Mouse (Mus musculus) embryonic facial prominence, embryonic 15.5 days (tissue): ENCODE measurements at regions not wholly inside any gene's neighbourhood (a gene's known extent, or its start where the extent isn't known, plus 50 kb on each side); places are given as distances from the start of the nearest gene placed in this dataset.

Experiments used
- ATAC-seq: fragments of 200-750 bp; cut with Nextera tagmentation; 2 replicates; pipeline ENCODE4 v1.8.0; 2017; ENCODE audit warnings: low read depth, moderate TSS enrichment; ENCODE audit not compliant: insufficient number of reproducible peaks, low FRiP score, low TSS enrichment
- H3K27ac ChIP-seq: fragments of 300-500 bp; sonication (generic); replicated peaks from 2 replicates; pipeline ENCODE4 v1.5.1; 2015; ENCODE audit warnings: mild to moderate bottlenecking, inconsistent platforms
- H3K27me3 ChIP-seq: fragments of 300-500 bp; sonication (generic); 2 replicates; pipeline ENCODE4 v1.6.1; 2015; ENCODE audit warnings: inconsistent platforms
- H3K36me3 ChIP-seq: fragments of 300-500 bp; sonication (generic); 2 replicates; pipeline ENCODE4 v1.6.1; 2015; ENCODE audit warnings: mild to moderate bottlenecking, inconsistent platforms
- H3K4me1 ChIP-seq: fragments of 300-500 bp; sonication (generic); 2 replicates; pipeline ENCODE4 v1.6.1; 2015; ENCODE audit warnings: inconsistent platforms
- H3K4me2 ChIP-seq: fragments of 300-500 bp; sonication (generic); replicated peaks from 2 replicates; pipeline ENCODE4 v1.6.1; 2015; ENCODE audit warnings: mild to moderate bottlenecking, inconsistent platforms
- H3K4me3 ChIP-seq: fragments of 300-500 bp; sonication (generic); replicated peaks from 2 replicates; pipeline ENCODE4 v1.5.1; 2015; ENCODE audit warnings: mild to moderate bottlenecking, inconsistent platforms
- H3K9ac ChIP-seq: fragments of 300-500 bp; sonication (generic); 2 replicates; pipeline ENCODE4 v1.6.1; 2015; ENCODE audit warnings: inconsistent platforms
- H3K9me3 ChIP-seq: fragments of 300-500 bp; sonication (generic); replicated peaks from 2 replicates; pipeline ENCODE4 v1.6.1; 2016; ENCODE audit warnings: inconsistent platforms
- WGBS: fragments of 180-500 bp; shearing (Covaris S2); methylation state at CpG from one replicate; pipeline ENCODE4 v1.1.7; 2015; 5-methylcytosine and 5-hydroxymethylcytosine counted together

DNA sequence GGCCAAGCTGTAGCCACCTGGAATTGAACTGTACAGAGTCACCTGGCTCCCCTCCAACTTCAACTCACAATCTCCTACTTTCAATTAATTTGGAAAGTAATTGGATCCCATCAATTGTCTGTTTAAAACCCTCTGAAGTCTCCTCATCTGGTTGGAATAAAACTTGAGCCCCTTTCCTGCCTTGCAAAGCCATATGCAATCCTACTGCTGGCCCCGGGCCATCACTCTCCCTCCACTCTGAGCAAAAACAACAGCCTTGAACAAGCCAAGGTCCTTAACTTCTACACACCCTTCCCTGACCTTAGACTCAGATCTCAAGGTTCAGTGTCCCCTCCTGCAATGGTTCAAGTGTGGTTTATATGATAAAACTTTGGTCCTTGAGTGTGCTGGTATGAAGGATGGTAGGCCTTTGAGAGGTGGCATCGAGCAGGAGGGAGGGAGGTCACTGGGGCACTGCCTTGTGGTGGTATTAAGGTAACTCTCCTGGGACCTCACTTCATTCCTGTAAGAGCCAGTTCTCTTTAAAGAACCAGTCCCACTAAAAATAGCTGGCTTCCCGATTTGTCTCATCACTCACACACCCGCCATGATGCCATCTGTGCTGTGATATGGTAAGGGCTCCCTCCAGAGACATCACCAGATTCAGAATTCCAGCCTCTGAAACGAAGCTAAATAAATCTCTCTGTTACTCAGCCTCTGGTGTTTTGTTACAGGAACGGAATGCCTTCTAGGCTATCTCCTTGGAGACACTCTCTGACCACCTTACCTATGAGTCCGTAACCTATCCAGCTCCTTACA, 112.0 kb upstream of the Zmiz1 start:
- Histone ChIP-seq H3K4me2 (no peak overlapping the region), H3K9me3 (no peaks in the 10 kb centered on the region), H3K36me3 (no peaks in the 10 kb centered on the region), H3K9ac (no peak overlapping the region), H3K4me1 (peaks cover 46% of the 10 kb centered on the region), H3K27me3 (no peaks in the 10 kb centered on the region), H3K4me3 (no peak overlapping the region), H3K27ac (no peak overlapping the region)
- WGBS: 62% methylated on average over 7 of the region's 7 CpGs
- no peak for ATAC-seq

GRCm38 (mm10) chr14:25350282-25350964, 108.6 kb upstream of the Zmiz1 start:
- no peak overlapping the region for H3K4me3 ChIP-seq
- H3K9me3 ChIP-seq: no peaks in the 10 kb centered on the region
- peak overlapping the region; percentile 83 for H3K27ac ChIP-seq
- peak; percentile 61 for ATAC-seq
- 32% methylated on average over 9 of the region's 9 CpGs for WGBS
- peaks cover 46% of the 10 kb centered on the region for H3K4me1 ChIP-seq
- no peaks in the 10 kb centered on the region for H3K27me3 ChIP-seq
- no peak overlapping the region for H3K9ac ChIP-seq
- no peaks in the 10 kb centered on the region for H3K36me3 ChIP-seq
- no peak overlapping the region for H3K4me2 ChIP-seq

GRCm38 (mm10) chr14:25353804-25354203, 105.2 kb upstream of the Zmiz1 start:
- Histone ChIP-seq H3K9ac (no peak overlapping the region), H3K4me2 (no peak overlapping the region), H3K27me3 (no peaks in the 10 kb centered on the region), H3K4me1 (peaks cover 42% of the 10 kb centered on the region), H3K4me3 (no peak overlapping the region), H3K9me3 (no peaks in the 10 kb centered on the region), H3K36me3 (no peaks in the 10 kb centered on the region), H3K27ac (peak overlapping the region; percentile 79)
- ATAC-seq: peak; percentile 70
- 52% methylated on average over 8 of the region's 8 CpGs for WGBS

- no peak for ATAC-seq
- Histone ChIP-seq H3K4me2 (no peak overlapping the region), H3K27ac (peak overlapping the region; percentile 79)
Observed at GRCm38 (mm10) chr14:25354288-25354850, 104.6 kb upstream of the Zmiz1 start.

DNA sequence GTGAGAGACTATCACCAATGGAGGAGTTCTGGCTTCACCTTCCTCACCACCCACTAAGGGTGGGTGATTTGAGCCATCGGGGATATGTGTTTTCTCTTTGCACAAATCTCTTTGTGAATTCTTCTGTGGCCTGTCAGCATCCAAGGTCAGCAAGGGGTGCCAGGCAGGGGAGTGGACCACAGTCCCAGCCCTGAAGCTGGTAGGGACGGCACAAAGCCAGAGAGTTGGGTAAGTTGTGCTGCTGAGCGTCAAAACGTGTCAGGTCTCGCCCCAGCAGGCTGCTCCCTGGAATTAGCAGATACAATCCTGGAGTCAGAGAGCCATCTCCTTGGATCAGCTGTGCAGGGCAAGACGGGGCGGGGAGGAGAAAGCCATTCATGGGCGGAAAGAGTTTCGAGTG, 101.2 kb upstream of the Zmiz1 start:
- Histone ChIP-seq H3K9me3 (no peaks in the 10 kb centered on the region), H3K4me3 (no peak overlapping the region), H3K9ac (no peak overlapping the region), H3K4me2 (no peak overlapping the region), H3K36me3 (no peaks in the 10 kb centered on the region), H3K27me3 (no peaks in the 10 kb centered on the region), H3K27ac (no peak overlapping the region), H3K4me1 (peaks cover 53% of the 10 kb centered on the region)
- ATAC-seq: no peak
- WGBS: 69% methylated on average over 9 of the region's 9 CpGs

More at GRCm38 (mm10) chr14:25354288-25354850, 104.6 kb upstream of the Zmiz1 start:
- H3K4me1 ChIP-seq: peaks cover 42% of the 10 kb centered on the region
- no peaks in the 10 kb centered on the region for H3K27me3 ChIP-seq
- no peaks in the 10 kb centered on the region for H3K36me3 ChIP-seq
- 69% methylated on average over 7 of the region's 7 CpGs for WGBS
- no peak overlapping the region for H3K9ac ChIP-seq
- H3K9me3 ChIP-seq: no peaks in the 10 kb centered on the region
- H3K4me3 ChIP-seq: no peak overlapping the region

GRCm38 (mm10) chr14:25359824-25360294, 99.1 kb upstream of the Zmiz1 start:
- ATAC-seq: peak; percentile 86
- Histone ChIP-seq H3K4me2 (no peak overlapping the region), H3K36me3 (no peaks in the 10 kb centered on the region), H3K27ac (peak overlapping the region; percentile 13), H3K4me1 (peaks cover 43% of the 10 kb centered on the region), H3K9ac (no peak overlapping the region), H3K4me3 (no peak overlapping the region), H3K27me3 (no peaks in the 10 kb centered on the region), H3K9me3 (no peaks in the 10 kb centered on the region)
- WGBS: 46% methylated on average over 3 of the region's 3 CpGs

DNA sequence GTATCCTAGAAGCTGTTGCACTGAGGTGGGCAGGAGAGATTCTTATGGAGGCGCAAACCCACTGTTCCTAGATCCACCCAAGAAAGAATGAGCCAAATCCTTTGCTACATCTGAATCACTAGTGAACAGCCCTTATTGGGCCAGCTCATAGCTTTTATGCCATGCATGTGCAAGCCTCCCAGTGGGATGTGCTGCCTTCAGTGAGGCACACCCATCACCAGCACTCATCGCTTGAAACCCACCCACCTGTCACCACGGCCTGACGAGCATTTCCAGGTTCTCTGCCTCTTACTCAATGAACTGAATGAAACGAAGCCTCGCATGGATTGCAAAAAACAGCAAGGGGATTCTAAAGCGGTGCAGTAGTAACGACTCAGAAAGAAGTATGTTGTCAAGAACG, 98.3 kb upstream of the Zmiz1 start:
- Histone ChIP-seq H3K36me3 (no peaks in the 10 kb centered on the region), H3K9ac (no peak overlapping the region), H3K4me2 (no peak overlapping the region), H3K27ac (peak overlapping the region; percentile 13), H3K4me3 (no peak overlapping the region), H3K27me3 (no peaks in the 10 kb centered on the region), H3K9me3 (no peaks in the 10 kb centered on the region), H3K4me1 (peaks cover 45% of the 10 kb centered on the region)
- 51% methylated on average over 9 of the region's 9 CpGs for WGBS
- no peak; the same call in 1 of the 2 replicates for ATAC-seq

DNA sequence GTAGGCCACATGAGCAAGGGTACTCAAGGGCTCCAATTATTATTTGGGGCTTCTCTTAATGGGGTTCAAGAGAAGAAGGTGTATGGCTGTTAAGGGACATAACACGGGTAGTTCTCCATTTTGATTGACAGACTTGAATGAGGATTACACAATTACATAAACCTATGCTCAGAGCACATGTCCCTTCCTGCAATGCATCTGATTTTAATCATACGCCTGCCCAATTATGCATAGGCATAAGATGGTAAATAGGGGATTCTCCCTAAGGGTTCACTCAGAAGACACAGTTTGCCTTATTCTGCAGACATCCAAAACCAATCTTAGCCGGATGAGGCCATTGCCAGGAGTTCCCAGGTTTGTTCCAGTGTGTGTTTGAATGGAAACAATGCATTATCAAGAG, 97.9 kb upstream of the Zmiz1 start:
- no peak overlapping the region for H3K4me2 ChIP-seq
- no peak overlapping the region for H3K9ac ChIP-seq
- peak overlapping the region; percentile 13 for H3K27ac ChIP-seq
- WGBS: 24% methylated on average over 3 of the region's 3 CpGs
- H3K36me3 ChIP-seq: no peaks in the 10 kb centered on the region
- peaks cover 45% of the 10 kb centered on the region for H3K4me1 ChIP-seq
- no peaks in the 10 kb centered on the region for H3K27me3 ChIP-seq
- no peak for ATAC-seq
- no peak overlapping the region for H3K4me3 ChIP-seq
- H3K9me3 ChIP-seq: no peaks in the 10 kb centered on the region

DNA sequence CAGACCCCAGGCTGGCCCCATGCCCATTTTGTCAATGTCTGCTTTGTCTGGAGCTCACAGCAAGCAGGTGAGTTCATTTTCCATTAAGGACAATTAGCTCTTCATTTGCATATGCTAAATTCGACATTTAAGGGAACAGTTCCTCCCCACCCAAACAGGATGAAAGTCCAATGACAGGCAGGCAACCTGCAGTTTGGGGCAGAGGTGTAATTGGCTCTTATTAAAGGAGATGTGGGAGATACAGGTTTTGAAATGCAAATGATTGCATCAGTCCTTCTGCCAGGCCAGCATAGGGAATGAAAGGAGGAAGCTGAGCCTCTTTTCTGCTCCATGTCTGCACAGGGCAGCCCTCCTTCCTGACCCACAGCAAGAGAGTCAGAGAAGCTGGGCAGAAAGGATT, 96.2 kb upstream of the Zmiz1 start:
- no peaks in the 10 kb centered on the region for H3K9me3 ChIP-seq
- H3K9ac ChIP-seq: no peak overlapping the region
- H3K4me3 ChIP-seq: no peak overlapping the region
- no peak for ATAC-seq
- peaks cover 45% of the 10 kb centered on the region for H3K4me1 ChIP-seq
- H3K27ac ChIP-seq: no peak overlapping the region
- no peak overlapping the region for H3K4me2 ChIP-seq
- no peaks in the 10 kb centered on the region for H3K27me3 ChIP-seq
- no peaks in the 10 kb centered on the region for H3K36me3 ChIP-seq
- 13% methylated on average over 1 of the region's 1 CpGs for WGBS

DNA sequence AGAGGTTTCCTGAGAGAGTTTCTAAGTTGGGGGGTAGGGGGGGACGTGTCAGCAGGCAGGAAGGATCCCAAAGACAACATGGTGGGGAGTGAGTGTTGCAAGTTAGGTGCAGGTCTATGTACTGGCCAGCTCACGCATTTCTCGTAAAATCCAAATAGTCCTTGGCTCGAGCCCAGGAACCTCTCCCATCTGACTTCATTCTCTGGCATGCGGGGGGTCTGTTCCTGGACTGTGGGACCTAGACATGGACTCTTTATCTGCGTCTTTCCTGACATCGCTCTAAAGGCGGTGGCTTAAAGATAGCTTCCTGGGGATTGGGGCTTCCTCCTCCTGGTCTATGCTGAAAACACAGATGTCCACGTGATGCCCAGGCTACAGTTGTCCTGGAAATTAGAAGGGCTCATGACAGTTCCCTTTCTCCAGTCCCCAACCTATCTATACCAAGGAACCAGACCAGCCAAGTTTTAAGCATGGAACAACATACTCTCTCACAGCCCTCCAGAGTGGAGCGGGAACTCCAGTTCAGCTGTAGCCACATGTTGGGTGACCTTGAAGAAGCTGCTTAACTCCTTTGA, 93.7 kb upstream of the Zmiz1 start:
- no peak overlapping the region for H3K4me3 ChIP-seq
- H3K9ac ChIP-seq: no peak overlapping the region
- no peak for ATAC-seq
- H3K4me1 ChIP-seq: peaks cover 35% of the 10 kb centered on the region
- H3K27ac ChIP-seq: no peak overlapping the region
- no peaks in the 10 kb centered on the region for H3K36me3 ChIP-seq
- WGBS: 61% methylated on average over 10 of the region's 10 CpGs
- no peak overlapping the region for H3K4me2 ChIP-seq
- no peaks in the 10 kb centered on the region for H3K9me3 ChIP-seq
- H3K27me3 ChIP-seq: no peaks in the 10 kb centered on the region

- H3K4me2 ChIP-seq: no peak overlapping the region
- no peaks in the 10 kb centered on the region for H3K9me3 ChIP-seq
- H3K27ac ChIP-seq: no peak overlapping the region
- H3K36me3 ChIP-seq: no peaks in the 10 kb centered on the region
- H3K27me3 ChIP-seq: no peaks in the 10 kb centered on the region
- H3K9ac ChIP-seq: no peak overlapping the region
- peaks cover 35% of the 10 kb centered on the region for H3K4me1 ChIP-seq
- WGBS: 74% methylated on average over 5 of the region's 5 CpGs
- H3K4me3 ChIP-seq: no peak overlapping the region
- no peak for ATAC-seq
Observed at GRCm38 (mm10) chr14:25366009-25366408, 93.0 kb upstream of the Zmiz1 start.
